Mouse (Mus musculus) liver, embryonic 14.5 days (tissue): ENCODE results near the gene Castor2. TPM values are rescaled to one million over a fixed set of nuclear protein-coding genes. Genes with fewer than 3 reads are reported as not detected.

Experiments used
- ATAC-seq: fragments of 200-750 bp; cut with Nextera tagmentation; 2 replicates; pipeline ENCODE4 v1.8.0; 2017; ENCODE audit warnings: moderate number of reproducible peaks, mild to moderate bottlenecking, moderate library complexity; ENCODE audit not compliant: insufficient read depth
- DNase-seq, 3 experiments: peaks; one replicate each; pipeline ENCODE4 v3.0.0-alpha.2; 2012 to 2013; ENCODE audit warnings: low read depth in 3 of 3, low spot score in 3 of 3
- H3K27ac ChIP-seq: fragments of 300-500 bp; sonication (generic); 2 replicates; pipeline ENCODE4 v1.5.1; 2014; ENCODE audit warnings: moderate library complexity, mild to moderate bottlenecking, control low read depth, inconsistent platforms
- H3K27me3 ChIP-seq: fragments of 300-500 bp; sonication (generic); 2 replicates; pipeline ENCODE4 v1.6.1; 2014; ENCODE audit warnings: mild to moderate bottlenecking, low read length, moderate library complexity; ENCODE audit not compliant: control insufficient read depth, insufficient read depth
- H3K36me3 ChIP-seq: fragments of 300-500 bp; sonication (generic); replicated peaks from 2 replicates; pipeline ENCODE4 v1.6.1; 2014; ENCODE audit warnings: low read depth; ENCODE audit not compliant: control insufficient read depth, insufficient read depth
- H3K4me1 ChIP-seq, 2 experiments: fragments of 200-500 bp in 1 of 2; fragments of 300-500 bp in 1 of 2; sonication (generic) in 1 of 2; replicated peaks; 2 replicates each; pipeline ENCODE4 v1.6.1; 2012 to 2014; ENCODE audit warnings: antibody characterized with exemption in 1 of 2, inconsistent platforms in 1 of 2, low read length in 1 of 2; ENCODE audit not compliant: control insufficient read depth in 2 of 2, insufficient read depth in 2 of 2
- H3K4me2 ChIP-seq: fragments of 300-500 bp; sonication (generic); 2 replicates; pipeline ENCODE4 v1.6.1; 2014; ENCODE audit warnings: low read depth, mild to moderate bottlenecking, control low read depth, moderate library complexity
- H3K4me3 ChIP-seq, 2 experiments: fragments of 200-500 bp in 1 of 2; fragments of 300-500 bp in 1 of 2; sonication (generic) in 1 of 2; 2 replicates each; pipeline ENCODE4 v1.5.1; 2012 to 2014; ENCODE audit warnings: low read depth in 2 of 2, low read length in 2 of 2, mild to moderate bottlenecking in 2 of 2, control low read depth in 1 of 2, inconsistent platforms in 1 of 2, moderate library complexity in 1 of 2; ENCODE audit not compliant: insufficient read depth in 1 of 2
- H3K9ac ChIP-seq: fragments of 300-500 bp; sonication (generic); replicated peaks from 2 replicates; pipeline ENCODE4 v1.6.1; 2014; ENCODE audit warnings: mild to moderate bottlenecking, control low read depth, moderate library complexity
- H3K9me3 ChIP-seq: fragments of 300-500 bp; sonication (generic); 2 replicates; pipeline ENCODE4 v1.6.1; 2016; ENCODE audit warnings: low read length, mixed read lengths; ENCODE audit not compliant: control insufficient read depth
- CTCF ChIP-seq: IDR thresholded peaks from 2 replicates; pipeline ENCODE4 v1.5.1; 2016; ENCODE audit warnings: antibody characterized with exemption, low read depth, control low read depth
- EP300 ChIP-seq: IDR thresholded peaks from 2 replicates; pipeline ENCODE4 v1.6.1; 2016; ENCODE audit warnings: antibody characterized with exemption, low read depth
- WGBS: fragments of 180-500 bp; shearing (Covaris S2); extraction: QIAGEN DNeasy Blood & Tissue Kit; methylation state at CpG from one replicate; pipeline ENCODE4 v1.1.7; 2014; ENCODE audit not compliant: insufficient replicate concordance; 5-methylcytosine and 5-hydroxymethylcytosine counted together
- polyA plus RNA-seq, 2 experiments: library from polyadenylated mRNA; depleted of rRNA in 1 of 2; stranded (reverse) in 1 of 2; unstranded in 1 of 2; fragments of >200 nt; fragmentation: Nextera tagmentation in 1 of 2; extraction: Ambion mirVana in 1 of 2; gene quantifications; 2 replicates each; pipeline versions ENCODE4 v1.2.1 to v1.2.3; 2012 to 2014

Castor2 gene
- polyA plus RNA-seq, 2 experiments: 0.21 to 0.28 TPM

GRCm38 (mm10) chr5:134123846-134124245 lies 24.3 kb downstream of the Castor2 start:
- DNase-seq (no peak), ATAC-seq (no peak)
- TF ChIP-seq CTCF (no peak), EP300 (no peak)
- Histone ChIP-seq H3K4me2 (no peak overlapping the region), H3K27ac (no peak overlapping the region), H3K9me3 (no peaks in the 10 kb centered on the region), H3K36me3 (no peaks in the 10 kb centered on the region), H3K4me3 (no peak overlapping the region), H3K4me1 (no peaks in the 10 kb centered on the region), H3K27me3 (no peaks in the 10 kb centered on the region), H3K9ac (no peak overlapping the region)
- WGBS: 56% methylated on average over 6 of the region's 6 CpGs

- WGBS: 60% methylated on average over 2 of the region's 2 CpGs
- no peak for DNase-seq
- no peak overlapping the region for H3K4me3 ChIP-seq
Observed at GRCm38 (mm10) chr5:134126232-134126631, 26.7 kb downstream of the Castor2 start.

GRCm38 (mm10) chr5:134131586-134131985 lies 32.1 kb downstream of the Castor2 start:
- no peaks in the 10 kb centered on the region for H3K27me3 ChIP-seq
- ATAC-seq: no peak

More at GRCm38 (mm10) chr5:134126232-134126631, 26.7 kb downstream of the Castor2 start:
- TF ChIP-seq CTCF (no peak), EP300 (no peak)
- ATAC-seq: no peak
- Histone ChIP-seq H3K4me2 (no peak overlapping the region), H3K27ac (no peak overlapping the region), H3K4me1 (no peaks in the 10 kb centered on the region), H3K9ac (no peak overlapping the region), H3K9me3 (no peaks in the 10 kb centered on the region), H3K27me3 (no peaks in the 10 kb centered on the region), H3K36me3 (no peaks in the 10 kb centered on the region)

GRCm38 (mm10) chr5:134136022-134136421 lies 36.5 kb downstream of the Castor2 start:
- no peak for ATAC-seq
- TF ChIP-seq EP300 (no peak), CTCF (no peak)
- H3K4me3 ChIP-seq: no peak overlapping the region

More at GRCm38 (mm10) chr5:134131586-134131985, 32.1 kb downstream of the Castor2 start:
- no peaks in the 10 kb centered on the region for H3K36me3 ChIP-seq
- no peak overlapping the region for H3K9ac ChIP-seq
- H3K4me1 ChIP-seq: no peaks in the 10 kb centered on the region
- H3K4me2 ChIP-seq: no peak overlapping the region
- no peak for DNase-seq
- H3K27ac ChIP-seq: no peak overlapping the region
- H3K9me3 ChIP-seq: no peaks in the 10 kb centered on the region
- TF ChIP-seq EP300 (no peak), CTCF (no peak)
- H3K4me3 ChIP-seq: no peak overlapping the region
- WGBS: 40% methylated on average over 4 of the region's 4 CpGs

GRCm38 (mm10) chr5:134137933-134138332 lies 38.4 kb downstream of the Castor2 start:
- DNase-seq: no peak
- Histone ChIP-seq H3K27me3 (no peaks in the 10 kb centered on the region), H3K9me3 (no peaks in the 10 kb centered on the region), H3K4me2 (no peak overlapping the region), H3K27ac (no peak overlapping the region), H3K36me3 (no peaks in the 10 kb centered on the region), H3K4me3 (no peak overlapping the region), H3K4me1 (no peaks in the 10 kb centered on the region), H3K9ac (no peak overlapping the region)
- ATAC-seq: no peak
- WGBS: 73% methylated on average over 5 of the region's 5 CpGs
- TF ChIP-seq CTCF (no peak), EP300 (no peak)

More at GRCm38 (mm10) chr5:134136022-134136421, 36.5 kb downstream of the Castor2 start:
- WGBS: 80% methylated on average over 12 of the region's 12 CpGs
- H3K36me3 ChIP-seq: no peaks in the 10 kb centered on the region
- DNase-seq: no peak
- H3K9me3 ChIP-seq: no peaks in the 10 kb centered on the region
- no peak overlapping the region for H3K4me2 ChIP-seq
- no peak overlapping the region for H3K27ac ChIP-seq
- H3K4me1 ChIP-seq: no peaks in the 10 kb centered on the region
- no peaks in the 10 kb centered on the region for H3K27me3 ChIP-seq
- no peak overlapping the region for H3K9ac ChIP-seq
